Mouse (Mus musculus): ENCODE results near the gene Myo1b.
A peak's percentile ranks its signal among the peaks of the same experiment; 100 is the strongest.

Myo1b gene

DNA sequence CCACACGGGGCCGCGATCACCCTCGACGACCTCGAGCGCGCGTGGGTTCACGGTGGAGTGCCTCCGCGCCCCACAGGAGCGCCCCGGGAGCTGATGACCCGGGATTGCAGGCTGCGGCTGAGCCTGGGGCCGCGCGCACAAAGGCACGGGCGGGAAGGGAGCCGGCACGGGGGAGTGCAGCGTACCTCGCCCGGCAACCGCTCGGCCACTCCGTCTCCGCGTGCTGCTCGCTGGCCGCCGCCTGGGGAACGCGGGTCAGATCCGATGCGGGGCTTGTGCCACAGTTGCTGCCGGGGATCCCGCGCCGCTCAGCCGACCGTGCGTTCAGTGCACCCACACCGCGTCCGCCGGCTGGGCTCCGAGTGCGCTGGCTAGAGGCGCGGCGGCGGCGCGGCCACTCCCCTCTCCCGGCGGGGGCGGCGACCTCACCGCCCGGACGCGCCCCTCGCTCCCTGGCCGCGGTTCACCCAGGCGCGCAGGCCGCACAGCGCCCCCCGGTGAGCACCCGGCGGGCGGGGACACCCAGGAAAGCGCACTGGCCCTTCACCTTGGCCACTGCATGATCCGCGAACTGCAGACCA, at the start of gene Myo1b:
Gene Myo1b, minus strand, starts transcription at position 496 of the 581 bp plus-strand sequence.
- no peak for DNase-seq (ENCODE audit: low read depth)

DNA sequence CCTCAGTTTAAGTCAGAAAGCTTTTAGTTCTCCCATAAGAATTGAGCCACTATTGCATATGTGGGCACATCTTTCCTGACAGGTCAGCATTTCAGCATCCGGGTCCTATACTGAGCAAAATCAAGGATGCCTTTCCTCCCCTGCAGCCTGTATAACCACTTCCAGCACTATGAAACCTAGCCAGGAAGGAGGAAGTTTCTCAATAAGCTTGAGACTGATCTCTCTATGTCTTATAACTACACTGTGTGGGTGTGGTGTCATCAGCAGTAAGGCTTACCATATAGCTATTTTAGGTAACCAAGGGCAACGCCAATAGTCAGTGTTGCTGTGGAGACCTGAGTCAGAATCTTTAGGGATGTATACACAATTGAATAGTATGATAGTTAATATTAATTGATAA, 48.8 kb upstream of the Myo1b start:
- no peak for DNase-seq (ENCODE audit: low read depth)

GRCm38 (mm10) chr1:51947116-51947515, 31.2 kb upstream of the Myo1b start:
- no peak for DNase-seq (ENCODE audit: low read depth)

- peak; percentile 33 for DNase-seq (ENCODE audit: low read depth)
These were observed 28.9 kb upstream of the Myo1b start for GRCm38 (mm10) chr1:51944755-51945154.

- DNase-seq (ENCODE audit: low read depth): no peak
These were observed 22.5 kb upstream of the Myo1b start for GRCm38 (mm10) chr1:51938357-51938756.

DNA sequence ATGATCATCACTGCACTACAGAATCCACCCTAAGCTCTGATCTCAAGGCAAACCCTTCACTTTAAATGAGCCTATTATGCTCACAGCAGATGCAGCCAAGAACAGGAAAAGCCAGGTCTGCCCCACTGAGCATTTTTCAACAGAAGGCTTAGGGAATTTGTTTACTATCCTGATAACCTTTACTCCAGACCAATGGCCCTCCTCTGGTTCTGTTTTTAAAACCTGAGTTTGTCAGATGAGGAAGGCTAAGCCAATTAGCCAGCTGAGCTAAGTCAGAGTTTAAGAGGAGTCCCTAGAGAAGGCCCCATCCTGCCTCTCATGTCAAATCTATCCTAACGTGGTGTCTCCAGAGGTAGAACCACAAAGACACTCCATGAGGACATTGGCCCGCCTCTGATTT, 19.1 kb upstream of the Myo1b start:
- DNase-seq (ENCODE audit: low read depth): no peak

DNA sequence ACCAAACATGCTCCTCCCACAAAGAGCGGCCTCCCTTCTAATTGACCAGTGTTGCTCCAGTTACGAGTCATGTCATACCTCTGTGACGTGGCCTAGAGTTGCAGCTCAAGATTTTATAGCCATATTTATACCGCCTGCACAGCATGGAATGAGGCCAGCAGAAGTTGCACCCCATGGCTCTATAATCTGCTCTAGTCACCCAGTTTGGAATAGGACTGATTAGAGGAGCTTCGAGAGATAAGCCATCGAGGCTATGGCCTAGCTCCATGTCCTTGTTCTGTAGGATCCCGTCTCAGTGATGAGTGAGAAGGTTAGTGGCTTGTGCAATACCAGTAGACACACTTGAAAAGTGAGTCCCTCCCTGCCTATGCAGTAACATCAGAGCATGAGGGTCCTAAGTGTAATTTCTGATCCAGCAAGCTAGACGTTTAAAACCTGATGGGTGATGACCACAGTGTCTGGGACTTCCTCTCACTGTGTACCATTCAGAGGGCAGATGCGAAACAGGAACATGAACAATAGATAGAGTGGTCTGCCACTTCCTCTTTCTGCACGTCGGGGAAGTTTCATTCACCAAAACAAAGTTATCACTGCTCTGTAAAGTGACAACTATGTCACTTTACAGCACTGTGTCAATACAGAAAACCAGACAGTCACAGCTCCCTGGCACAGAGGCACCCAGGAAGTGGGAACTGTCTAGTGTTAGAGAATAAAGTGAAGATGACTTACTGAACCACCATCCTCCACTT, 18.5 kb upstream of the Myo1b start:
- no peak for DNase-seq (ENCODE audit: low read depth)

DNA sequence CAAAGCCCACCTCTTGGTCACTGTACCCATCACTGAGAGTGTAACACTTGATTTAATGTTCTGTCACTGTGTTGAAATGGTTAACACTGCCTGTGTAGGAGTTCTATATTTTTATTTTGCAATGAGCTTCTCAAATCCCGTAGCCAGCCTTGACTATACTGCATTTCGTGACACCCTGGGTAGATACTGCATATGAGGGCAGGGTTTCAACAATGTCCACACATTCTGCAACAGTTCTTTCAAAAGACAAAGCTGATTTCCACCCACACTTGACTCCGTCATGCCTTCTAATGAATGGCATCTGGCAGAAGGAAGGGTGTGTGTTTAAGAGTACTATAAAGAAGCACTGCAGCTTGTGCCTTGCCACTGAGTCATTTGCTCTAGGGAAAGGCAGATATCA, 17.0 kb upstream of the Myo1b start:
- DNase-seq (ENCODE audit: low read depth): no peak

DNA sequence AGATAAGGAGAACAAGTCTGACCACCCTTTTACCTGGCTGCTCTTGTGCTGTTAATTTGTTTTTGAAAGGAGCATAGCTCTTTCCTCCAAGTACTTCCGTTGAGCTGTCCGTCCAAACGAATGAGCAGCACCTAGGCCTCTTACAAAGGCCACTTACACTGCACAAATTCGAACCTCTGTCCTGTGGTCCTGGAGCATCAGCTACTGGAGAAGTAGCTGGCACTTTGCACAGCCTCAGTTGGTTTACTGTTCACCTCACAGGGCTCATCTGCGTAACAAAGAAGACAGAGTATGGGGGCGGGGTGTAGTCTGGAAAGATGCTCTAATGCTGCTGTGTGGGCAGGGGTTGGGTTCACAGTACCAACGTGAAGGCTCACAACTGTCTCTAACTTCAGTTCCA, 15.7 kb upstream of the Myo1b start:
- DNase-seq (ENCODE audit: low read depth): no peak

DNA sequence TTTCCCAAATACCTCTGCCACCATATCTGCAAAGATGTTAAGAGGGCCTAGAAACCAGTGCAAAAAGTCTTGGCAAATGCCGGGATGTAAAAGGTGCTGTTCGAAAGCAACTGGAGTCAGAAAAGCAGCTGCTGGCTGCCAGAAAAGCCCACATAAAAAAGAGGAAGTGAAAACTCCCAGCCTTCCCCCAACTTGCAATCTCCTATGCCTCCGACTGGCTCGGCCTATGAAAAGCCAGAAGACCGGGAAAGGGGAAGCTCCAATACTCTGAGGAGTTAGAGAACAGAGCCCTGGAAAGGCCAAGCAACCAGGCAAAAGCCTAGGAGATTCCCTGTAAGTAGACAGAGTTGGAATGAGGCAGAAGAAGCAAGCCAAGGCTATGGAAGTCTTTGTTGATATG, 14.7 kb upstream of the Myo1b start:
- peak; percentile 56 for DNase-seq (ENCODE audit: low read depth)

GRCm38 (mm10) chr1:51929557-51929956, 13.7 kb upstream of the Myo1b start:
- no peak for DNase-seq (ENCODE audit: low read depth)

GRCm38 (mm10) chr1:51922820-51923219, 6.9 kb upstream of the Myo1b start:
- DNase-seq (ENCODE audit: low read depth): no peak

DNA sequence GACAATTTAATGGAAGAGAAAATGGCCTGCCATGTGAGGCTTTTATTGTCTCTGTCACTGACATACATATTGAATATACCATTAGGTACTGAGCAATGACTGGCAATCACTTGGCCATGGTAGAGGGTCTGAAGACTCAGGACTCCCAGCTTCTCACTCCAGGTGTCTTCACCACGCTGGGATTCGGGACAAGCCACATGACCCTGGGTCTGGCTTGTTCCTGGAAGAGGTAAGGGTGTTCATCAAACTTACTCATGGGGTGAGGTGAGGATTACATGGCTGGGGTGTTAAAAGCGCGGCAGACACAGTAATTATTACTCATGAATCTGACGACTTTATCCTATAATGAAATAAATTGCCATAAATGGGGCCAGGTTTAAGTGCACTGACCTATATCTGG, 405 bp upstream of the Myo1b start:
- DNase-seq (ENCODE audit: low read depth): no peak

- no peak for DNase-seq (ENCODE audit: low read depth)
These were observed 758 bp downstream of the Myo1b start for GRCm38 (mm10) chr1:51915051-51915575.

- DNase-seq (ENCODE audit: low read depth): no peak
These were observed 1.8 kb downstream of the Myo1b start for GRCm38 (mm10) chr1:51914095-51914494.

GRCm38 (mm10) chr1:51913071-51913814, 2.6 kb downstream of the Myo1b start:
- DNase-seq (ENCODE audit: low read depth): no peak

DNA sequence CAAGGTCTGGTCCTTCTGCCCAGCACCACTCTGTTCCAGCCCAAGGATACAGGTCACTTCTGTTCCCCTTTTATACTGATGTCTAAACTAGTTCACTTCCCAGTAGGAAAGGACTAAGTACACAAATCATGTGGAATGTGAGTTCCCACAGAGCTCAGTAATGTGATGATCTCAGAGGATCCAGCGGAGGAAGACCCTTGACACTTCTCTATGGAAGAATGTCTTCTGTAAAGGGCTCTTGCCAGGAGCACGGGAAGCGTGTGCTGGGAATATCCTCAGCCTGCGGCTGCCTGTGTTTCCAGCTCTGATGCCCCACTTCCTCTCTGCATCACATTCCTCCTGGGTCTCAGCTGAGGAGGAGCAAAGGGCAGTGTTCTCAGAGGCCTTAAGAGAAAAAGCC, 4.5 kb downstream of the Myo1b start:
- DNase-seq (ENCODE audit: low read depth): no peak

DNA sequence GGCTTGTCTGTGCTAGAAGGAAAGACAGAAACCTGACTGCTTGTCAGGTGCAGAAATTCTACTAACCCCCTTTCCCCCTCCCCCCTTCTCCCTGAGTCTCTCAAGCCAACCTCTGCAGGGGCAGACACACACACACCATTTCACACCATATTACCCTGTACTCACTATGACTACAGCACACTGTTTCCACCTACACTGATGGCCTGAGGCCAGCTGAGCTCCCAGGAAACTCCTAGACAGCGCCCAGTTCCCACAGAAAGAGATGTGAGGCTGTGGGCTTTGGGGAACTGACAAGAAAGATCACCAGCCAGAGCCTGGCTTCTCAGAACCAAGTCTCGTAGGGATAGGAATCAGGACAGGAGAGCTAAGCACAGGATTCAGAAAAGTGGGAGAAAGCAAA, 6.7 kb downstream of the Myo1b start:
- DNase-seq (ENCODE audit: low read depth): no peak

DNA sequence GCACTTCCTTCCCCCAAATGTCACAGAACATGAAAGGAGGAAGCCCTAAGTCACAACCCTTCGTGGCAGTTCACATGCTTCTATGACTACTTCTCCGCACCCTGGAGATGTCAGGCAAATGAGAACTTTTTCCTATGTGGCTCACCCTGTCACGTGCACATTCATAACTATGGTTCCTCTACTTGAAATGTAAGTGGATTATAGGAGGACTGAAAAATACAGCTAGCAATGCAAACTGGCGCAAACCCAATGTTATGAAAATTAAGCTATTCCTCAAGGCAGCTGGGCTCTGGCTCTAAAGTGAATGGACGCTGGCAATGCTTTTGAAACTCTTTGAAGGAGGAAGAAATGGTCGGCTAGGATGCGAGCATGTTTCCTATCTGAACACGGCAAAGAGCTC, 8.1 kb downstream of the Myo1b start:
- no peak for DNase-seq (ENCODE audit: low read depth)

GRCm38 (mm10) chr1:51906206-51906906, 9.5 kb downstream of the Myo1b start:
- no peak for DNase-seq (ENCODE audit: low read depth)

GRCm38 (mm10) chr1:51905073-51905472, 10.8 kb downstream of the Myo1b start:
- no peak for DNase-seq (ENCODE audit: low read depth)

DNA sequence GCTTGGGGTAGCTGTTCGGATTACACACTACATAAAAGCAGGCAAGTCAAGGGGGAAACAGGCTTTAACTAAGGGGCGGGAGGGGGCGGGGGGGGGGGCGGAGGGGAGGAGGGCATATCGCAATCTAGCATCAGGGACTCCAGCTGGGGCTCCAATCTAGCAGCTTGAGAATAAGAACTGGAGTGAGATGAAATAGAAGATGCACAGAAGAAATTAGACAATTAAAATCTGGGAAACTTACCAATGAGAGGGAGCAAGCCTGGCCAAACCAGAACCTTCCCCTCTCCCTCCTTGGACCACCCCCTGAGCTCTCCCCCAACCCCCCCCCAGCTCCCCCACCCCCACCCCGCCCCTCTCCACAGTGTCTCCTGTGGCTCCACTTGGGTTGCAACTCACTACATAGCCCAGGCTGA, 18.7 kb downstream of the Myo1b start:
- DNase-seq (ENCODE audit: low read depth): no peak

Data from c-Kit-positive CD71-negative TER-119-negative erythroid progenitor cells, embryonic 14.5 days (primary cell).